Mouse (Mus musculus) kidney, adult 18-20 months (tissue): ENCODE results near the gene Col9a3.

ENCODE experiments used
- DNase-seq: peaks from one replicate; pipeline ENCODE4 v3.0.0; 2021

Col9a3 gene

DNA sequence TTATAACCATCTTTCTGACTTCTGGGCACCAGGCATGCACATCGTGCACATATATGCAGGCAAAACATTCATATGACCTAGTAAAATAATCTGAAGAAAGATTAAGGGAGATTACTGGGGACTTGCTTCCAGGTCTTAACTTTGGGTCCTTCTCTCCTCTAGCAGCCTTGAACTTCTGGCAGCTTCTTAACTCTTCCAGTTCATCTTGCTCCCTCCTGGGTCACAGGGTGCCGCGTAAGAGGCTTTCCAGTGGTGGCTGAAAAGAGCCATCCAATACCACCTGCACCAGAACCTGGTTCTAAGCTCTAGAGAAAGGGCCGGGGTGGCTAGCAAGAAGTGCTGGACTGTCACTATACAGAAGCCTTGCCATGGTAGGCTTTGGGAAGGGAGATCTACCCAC is at the start of gene Col9a3:
Col9a3 (plus strand) TSS at position 301 of the 400 bp plus-strand sequence.
- no peak for DNase-seq

DNA sequence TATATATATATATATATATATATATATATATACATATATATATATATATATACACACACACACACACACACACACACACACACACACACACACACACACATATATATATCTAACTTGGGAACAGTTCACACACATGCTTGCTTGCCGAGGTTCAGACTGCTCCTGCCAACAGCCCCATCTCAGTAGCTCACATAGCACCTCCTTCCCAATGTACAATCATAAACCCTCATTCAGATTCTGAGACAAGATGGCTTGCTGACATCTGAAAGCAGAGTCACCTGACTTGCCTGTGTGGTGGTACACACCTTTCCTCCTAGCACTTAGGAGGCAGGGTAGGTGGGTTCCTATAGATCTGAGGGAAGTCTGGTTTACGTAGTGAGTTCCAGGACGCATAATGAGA is 45.2 kb upstream of the Col9a3 start:
- DNase-seq = no peak

DNA sequence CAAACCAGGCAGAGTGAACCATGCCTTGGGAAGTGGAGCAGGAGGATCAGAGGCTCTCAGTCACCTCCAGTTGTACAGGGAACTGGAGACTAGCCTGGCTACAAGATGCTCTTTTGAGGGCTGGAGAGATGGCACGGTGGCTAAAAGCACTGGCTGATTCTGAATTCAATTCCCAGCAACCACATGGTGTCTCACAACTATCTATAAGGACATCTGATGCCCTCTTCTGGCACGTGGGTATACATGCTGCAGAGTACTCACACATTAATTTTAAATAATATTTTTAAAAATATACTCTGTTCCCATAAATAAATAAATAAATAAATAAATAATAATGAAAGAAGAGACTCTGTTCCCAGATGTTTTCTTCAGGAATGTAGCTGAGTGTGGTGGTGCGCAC is 42.4 kb upstream of the Col9a3 start:
- DNase-seq = no peak

DNA sequence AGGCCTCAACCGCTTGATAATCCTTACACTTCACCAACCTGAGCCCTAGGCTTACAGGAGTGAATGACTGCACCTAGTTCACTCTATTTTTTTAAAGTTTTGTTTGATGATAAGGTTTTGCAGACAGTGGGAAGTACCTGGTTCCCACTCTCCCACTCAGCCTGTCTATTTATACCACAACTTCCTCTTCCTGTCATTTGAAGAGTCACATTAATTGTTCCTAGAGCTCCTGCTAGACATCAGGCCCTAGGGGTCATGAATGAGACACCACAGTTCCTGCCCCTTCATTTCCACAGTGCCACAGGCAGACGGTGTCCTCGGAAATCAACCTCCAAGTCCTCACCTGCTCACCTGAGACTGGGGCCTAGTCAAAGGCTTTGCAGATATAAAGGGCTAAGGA is 41.1 kb upstream of the Col9a3 start:
- no peak for DNase-seq

DNA sequence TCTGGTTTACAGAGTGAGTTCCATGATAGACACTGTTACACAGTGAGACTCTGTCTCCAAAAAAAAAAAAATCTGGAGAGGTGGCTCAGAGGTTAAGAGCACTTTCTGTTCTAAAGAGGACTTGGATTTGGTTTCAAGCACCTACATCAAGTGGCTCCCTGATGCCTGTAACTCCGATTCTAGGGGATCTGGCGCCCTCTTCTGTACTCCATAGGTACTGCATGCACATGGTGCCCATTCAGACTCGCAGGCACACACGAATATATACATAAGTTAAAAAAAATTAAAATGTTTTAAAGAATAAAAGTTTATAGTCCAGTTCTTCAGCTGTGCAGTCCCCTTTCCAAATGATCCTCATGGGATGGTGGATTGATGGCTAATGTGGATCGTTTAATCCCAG is 37.3 kb upstream of the Col9a3 start:
- no peak for DNase-seq

DNA sequence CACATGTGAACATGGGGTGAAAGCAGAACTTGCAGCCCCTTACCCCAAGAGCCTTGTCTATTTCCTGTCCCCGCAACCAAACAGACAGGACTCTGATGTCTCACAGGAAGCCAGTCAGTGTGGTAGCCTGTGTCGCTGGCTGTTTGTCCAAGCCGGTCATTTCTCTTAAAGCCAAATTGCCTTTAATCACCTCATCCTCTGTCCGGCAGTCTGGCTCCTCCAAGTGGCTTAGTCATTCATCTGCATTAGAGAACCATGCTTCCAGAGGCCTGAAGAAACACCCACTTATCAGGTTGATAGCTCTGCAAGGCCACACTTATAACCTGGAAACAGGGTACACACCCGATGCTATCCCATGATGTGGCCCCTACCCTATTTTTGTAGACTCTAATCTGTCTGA is 35.4 kb upstream of the Col9a3 start:
- DNase-seq = no peak

DNA sequence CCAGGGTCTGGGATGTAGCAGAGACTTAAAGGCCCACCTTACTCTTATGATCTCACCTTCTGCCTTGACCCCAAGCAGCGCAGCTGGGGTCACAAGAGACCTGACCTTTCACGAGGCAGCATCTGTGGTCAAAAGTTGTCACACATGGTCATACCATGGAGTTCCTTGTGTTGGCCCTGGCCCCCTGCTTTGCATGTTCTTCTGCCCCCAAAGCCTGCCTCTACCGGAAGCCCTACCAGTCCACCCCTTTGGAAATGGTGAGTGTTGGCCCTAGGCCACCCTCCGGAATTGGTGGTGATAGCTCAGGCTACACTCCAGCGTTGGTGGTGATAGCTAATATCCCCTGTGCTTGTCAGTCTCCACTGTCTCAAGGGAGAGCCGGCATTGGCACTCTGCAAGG is 34.3 kb upstream of the Col9a3 start:
- no peak for DNase-seq

DNA sequence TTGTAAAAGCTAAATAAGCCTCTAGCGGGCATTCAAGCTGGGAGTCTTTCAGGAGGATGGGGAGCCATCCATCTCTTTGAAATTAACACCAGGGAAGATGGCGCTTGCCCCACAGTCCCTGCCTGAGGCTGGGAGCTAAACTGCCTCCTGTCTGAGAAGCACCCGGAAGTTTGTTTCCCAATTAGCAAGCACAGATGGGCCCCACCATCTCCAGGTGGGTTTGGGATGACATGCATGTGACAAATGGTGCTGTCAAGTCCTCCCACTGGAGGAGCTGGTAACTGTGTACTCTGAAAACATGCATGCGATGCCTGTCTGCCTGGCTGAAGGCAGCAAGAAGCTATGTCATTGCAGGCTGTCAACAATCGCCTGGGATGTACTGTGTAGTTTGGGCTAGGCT is 33.7 kb upstream of the Col9a3 start:
- DNase-seq = no peak

DNA sequence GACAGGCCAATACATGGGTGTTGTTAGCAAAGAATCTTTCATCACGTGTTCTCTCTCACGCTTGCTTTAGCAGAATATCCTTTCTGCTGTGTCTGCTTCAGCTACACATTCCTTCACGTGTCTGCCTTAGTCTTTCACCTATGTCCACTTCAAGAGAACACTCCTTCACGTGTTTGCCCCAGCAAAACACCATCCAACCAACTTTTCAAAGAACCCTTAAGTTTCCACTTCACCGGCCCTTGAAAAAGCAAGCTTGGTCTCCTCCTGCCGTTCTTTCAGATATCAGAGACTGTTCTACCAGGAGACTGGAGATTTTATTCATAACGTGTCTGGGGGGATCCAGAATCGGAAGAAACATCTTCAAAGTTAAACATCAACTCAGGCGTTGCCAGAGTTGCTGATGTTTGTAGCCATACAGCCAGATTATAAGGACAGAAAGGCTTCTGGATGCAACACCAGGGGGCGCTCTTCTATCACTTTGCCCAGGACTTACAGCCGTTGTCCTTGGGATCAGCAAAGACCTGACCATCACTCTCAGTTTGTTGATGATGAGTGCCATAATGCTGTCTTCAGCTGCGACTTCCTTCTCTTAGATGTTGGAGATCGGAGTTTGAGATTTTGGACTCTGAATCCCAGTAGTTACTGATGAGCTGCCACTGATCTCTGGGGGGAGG is 31.2 kb upstream of the Col9a3 start:
- peak; percentile 63 for DNase-seq

DNA sequence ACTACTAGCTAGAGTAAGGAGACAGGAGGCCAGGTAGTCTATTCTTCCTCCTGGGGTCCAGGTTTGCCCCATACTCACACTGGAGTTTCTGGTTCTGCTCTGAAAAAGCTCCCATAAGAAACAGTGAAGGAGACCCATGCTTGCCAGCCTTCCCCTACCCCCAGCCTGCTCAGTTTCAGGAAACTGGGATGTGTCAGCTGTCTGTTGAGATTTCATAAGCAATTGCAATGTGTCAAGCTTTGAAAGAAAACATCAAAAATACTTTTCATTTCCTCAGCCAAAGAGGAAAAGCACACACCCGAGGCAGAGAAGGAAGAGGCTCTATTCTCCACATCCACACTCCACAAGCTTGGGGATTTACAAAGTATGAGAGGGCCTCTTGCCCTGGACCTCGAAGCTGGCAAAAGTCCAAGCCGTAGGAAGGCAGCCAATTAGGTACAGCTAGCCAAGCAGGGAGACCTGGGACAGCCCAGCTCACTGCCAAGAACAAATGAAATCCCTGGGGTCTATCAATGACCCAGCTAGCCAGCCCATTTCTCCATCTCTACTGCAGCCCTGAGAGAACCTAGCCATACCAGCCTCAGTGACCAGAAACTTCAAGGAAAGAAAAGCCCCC is 28.5 kb upstream of the Col9a3 start:
- DNase-seq = peak; percentile 70

DNA sequence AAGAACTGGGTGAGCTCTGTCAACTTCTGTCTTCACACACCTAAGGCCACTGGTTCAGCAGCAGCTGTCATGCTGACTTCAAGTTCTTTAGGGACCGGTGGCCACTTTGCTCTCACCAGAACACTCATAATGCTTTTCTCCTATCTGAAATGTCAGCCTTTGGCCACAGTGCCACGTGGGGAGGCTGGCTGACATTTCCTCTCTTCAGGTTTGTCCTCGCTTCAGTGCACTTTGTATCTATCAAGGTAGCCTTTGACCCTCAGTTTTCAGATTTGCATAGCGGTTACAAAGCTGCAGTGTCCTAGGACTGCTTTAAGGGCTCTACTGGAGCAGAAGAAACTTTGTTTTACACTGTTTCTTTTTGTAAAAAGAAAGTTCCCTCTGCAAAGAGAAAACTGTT is 21.1 kb upstream of the Col9a3 start:
- no peak for DNase-seq

DNA sequence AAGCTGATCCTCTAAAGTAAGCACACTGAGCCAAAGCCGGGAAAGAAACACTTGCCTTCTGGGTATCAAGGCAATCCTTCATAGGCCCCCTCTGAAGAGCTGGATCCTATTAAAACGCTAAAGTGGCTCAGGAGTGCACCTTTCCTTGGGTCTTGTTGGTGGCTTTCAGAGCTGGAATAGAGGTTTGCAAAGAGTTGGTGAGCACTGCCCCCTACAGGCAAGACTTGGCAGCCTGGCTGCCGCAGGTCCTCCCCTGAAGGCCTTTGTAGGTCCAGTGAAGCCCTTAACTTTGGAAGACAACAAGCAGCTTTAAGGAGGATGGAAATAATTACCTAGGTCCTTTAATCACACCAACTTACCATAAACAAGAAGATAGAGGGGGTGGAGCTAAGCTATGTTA is 18.9 kb upstream of the Col9a3 start:
- DNase-seq = peak; percentile 74

DNA sequence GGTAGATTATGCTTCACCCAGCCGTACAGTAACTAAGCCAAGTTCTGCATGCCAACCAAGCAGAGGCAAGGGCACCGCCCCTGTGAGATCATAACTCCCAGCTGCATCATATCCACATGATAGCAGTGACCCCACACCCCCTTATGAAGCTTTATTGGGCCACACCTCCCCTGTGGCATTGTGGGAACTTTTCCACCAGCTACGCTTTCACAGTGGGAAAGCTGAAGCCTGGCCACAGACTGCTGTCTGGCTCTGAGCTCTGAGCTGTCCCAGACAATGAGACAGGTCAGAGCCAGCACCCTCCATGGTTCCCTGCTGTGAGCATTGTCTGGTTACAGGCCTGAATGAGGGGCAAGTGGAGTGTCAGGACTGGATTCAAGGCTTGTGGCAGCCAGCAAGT is 16.6 kb upstream of the Col9a3 start, which contains the start of gene Mrgbp:
Mrgbp (plus strand) TSS at position 303 of the 400 bp plus-strand sequence.
- DNase-seq = no peak

DNA sequence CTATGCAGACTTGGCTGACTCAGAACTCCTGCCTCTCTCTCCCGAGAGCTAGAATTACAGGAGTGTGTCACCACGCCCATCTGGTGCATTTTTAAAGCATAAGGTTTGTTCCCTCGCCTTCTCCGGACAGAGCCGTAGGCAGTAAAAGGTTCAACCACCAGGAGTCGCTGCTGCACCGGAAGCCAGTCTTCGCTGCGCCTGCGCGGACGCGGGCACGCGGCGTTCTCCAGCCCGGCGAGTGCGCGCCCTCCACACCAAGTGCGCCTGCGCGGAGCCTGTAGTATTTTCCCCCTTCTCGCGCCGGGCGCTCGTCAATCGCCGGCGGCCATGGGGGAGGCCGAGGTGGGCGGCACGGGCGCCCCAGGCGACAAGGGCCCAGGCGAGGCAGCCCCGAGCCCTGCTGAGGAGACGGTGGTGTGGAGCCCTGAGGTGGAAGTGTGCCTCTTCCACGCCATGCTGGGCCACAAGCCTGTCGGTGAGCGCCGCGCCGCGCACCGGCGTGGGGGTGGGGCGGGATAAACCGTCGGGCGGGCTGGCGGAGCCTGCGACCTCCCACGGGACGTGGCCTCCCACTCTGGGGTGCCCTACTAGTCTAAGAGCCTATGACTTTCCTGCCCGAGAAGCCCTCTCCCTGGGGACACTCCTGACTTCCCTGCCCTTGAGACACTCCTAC is 15.0 kb upstream of the Col9a3 start:
- DNase-seq = peak; percentile 98

DNA sequence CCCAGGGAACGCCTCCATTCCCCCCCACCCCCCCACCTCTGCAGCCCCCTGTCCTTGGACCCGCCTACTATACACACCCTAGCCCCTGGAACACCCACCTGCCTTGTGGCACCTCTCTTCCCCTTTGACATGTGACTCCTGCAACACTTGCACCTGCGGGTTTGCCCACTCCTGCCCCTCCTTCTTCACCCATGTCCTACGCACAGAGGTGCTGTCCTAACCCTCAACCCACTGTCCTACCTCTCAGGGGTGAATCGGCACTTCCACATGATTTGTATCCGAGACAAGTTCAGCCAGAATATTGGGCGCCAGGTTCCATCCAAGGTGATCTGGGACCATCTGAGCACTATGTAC is 14.5 kb upstream of the Col9a3 start:
- DNase-seq = peak; percentile 24

DNA sequence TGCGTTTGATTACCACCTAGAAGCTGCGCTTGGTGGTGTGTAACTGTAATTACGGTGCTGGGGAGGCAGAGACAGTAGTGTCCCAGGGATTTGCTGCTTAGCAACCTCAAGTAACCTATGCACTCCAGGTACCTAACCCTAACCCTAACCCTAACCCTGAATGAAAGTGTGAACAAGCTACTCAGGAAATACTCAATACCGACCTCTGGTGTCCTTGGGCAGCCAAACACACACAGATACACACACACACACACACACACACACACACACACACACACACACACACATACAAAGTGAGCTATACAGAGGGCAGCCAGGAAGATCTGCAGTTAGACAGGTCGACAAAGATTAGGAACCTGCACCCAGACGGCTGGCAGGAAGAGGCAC is 8.9 kb upstream of the Col9a3 start:
- DNase-seq = no peak

DNA sequence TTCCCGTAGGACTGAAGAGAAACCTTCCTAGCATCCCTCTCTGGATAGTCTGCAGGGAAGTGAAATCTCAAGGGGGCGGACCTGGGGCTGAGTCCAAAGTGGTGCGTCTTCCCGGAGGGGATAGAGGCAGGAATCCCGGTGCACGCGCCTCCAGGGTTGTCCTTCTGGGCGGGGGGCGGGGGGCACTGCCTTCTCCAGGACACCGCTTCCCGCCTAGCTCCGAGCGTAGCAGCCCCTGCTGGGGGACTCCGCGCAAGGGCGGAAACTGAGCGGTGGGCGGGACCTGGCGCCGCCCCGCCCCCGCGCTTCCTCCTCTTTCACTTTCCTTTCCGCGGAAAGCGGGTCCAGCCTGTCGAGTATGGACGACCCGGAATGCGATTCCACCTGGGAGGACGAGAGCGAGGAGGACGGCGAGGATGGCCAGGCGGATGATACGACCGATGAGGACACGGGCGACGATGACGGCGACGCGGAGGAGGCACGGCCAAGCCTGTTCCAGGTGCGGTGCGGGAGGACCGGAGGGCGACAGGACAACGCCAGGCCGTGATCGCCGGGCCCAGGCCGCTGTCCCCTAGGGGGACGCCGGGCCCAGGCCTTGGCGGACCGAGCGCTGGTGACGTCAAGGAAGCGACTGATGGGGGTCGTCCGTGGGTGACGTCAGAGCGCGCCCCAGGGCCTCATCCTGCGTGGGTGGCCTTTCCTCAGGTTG is 8.3 kb upstream of the Col9a3 start, which contains the start of gene Ogfr:
Ogfr (plus strand) TSS at position 123 of the 709 bp plus-strand sequence.
- peak; percentile 89 for DNase-seq

DNA sequence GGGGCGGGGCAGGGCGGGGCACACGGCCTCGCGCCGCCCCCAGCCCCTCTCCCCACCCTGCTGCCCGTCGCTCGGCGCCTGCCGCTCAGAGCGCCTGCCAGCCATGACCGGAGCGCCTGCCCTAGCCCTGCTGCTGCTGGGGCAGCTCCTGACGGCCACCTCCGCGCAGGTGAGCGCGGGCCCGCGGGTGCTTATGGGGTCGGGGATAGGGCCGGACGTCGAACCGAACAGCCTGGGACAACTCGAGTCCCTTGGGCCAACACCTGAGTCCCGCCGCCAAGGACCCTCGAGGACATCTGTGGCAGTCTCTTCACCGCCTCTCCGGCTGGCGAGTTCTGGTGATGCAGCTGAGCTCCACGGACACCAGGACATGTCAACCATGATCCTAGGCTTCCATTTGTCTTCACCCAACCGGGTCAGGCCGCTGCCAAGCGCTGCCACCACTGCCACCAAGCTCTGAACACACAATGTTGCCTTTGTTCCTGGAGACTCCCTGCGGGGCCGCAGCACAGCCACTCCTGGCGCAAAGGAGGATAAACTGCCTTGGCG is 641 bp downstream of the Col9a3 start:
- DNase-seq = no peak

DNA sequence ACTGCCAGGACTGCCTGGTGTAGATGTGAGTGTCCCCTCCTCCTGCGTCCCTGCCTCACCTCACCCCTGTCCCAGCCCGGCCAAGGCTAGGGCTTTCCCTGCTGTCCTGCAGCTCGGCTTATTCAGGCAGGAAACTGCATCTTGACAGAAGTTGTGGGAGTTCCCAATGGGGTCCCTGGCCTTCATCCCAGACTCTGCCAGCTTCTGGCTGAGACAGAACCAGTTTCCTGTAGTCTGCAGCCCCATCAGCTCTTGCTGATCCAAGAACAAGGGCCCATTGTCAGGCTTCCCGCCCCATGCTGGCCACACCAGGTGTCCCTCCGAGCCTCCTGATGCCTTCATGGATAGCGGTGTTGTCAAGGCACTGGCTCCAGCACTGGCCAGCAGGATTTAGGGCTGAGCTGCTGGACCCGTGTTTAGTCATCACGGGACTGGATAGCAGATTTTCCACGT is 3.0 kb downstream of the Col9a3 start:
- DNase-seq = no peak

DNA sequence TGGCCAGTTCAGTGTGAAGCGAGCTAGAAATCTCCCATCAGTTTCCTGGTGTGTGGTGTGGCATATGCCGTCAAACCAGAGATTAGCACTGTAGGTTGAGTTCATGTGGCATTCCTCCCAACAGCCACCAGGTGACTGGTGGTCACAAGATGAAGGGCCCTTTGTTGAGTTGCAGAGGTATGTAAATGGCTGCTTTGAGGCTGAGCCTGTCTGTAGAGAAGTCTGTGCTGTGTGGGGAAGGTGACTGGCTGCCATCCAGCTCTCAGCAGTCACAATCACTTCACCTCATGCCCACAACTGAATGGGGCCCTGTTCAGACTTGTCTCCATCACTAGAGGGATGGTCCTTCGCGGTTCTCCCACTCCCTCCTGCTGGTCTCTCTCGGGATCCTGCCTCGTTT is 7.2 kb downstream of the Col9a3 start:
- no peak for DNase-seq

DNA sequence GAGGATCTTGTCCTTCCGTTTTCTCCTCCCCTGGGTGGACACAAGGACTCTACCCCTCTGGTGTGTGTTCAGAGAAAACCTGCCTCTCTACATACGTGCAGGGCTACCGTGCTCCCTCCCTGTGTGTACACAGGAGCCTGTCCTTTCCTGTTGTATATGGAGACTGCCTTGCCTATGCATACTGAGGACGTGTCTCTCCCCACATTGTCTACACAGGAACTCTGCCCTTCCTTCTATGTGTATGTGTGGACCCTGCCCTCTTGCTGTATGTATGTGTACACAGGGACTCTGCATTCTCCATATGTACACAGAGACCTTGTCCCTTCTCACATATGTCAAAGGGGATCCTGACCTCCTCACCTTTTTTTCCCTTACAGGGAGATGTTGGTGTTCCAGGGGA is 12.7 kb downstream of the Col9a3 start:
- no peak for DNase-seq

DNA sequence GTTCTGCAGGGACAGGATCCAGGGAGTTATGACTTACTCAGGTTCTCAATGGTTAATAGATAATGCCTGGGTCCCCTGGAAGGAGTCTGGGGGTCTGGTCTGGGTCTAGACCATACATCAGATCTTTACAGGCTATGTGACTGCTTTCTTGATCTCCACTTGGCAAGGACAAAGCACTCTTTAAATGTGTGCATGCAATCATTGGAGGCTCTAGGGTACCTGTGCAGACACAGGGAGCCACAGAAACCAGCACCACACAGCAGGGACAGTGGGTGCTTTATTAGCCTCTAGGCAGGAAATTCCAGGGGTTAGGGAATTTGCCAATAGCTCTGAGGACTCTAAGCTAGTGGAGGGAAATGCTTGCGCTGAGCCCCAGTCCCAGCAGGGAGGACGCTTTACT is 14.3 kb downstream of the Col9a3 start:
- DNase-seq = no peak
